Mouse (Mus musculus) lung, adult 18-20 months (tissue): Measurements from ENCODE around the gene Atp5s.

Experiments used
- DNase-seq, 2 experiments: peaks; one replicate each; pipeline ENCODE4 v3.0.0; 2022; ENCODE audit warnings: mixed read lengths in 2 of 2

Gene Atp5s

GRCm38 (mm10) chr12:69781935-69782650 lies 57.3 kb downstream of the Atp5s start:
- DNase-seq: no peak

- DNase-seq: no peak
Observed at GRCm38 (mm10) chr12:69783247-69784025, 58.7 kb downstream of the Atp5s start.

- DNase-seq: no peak
Observed at GRCm38 (mm10) chr12:69785471-69785870, 60.7 kb downstream of the Atp5s start.

DNA sequence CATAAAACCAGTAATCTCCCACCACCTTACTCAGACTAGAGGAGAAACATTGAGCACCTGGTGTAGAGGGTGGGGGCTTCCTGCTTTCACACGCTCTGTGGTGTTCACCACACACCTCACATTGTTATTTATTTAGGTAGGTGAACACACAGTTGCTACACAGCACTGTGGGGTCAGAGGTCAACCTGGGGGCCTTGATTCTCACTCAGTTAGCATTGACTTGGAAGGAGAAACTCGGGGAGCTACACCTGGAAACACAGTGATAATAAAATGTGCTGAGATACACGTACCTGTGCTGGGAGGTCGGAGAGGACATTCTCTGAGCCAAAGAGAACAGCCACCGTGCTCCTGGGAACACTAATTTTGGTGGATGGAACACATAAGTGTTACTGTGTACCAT lies 63.6 kb downstream of the Atp5s start:
- DNase-seq: no peak

GRCm38 (mm10) chr12:69789766-69790529 lies 65.2 kb downstream of the Atp5s start:
- DNase-seq: no peak

- DNase-seq: peak; percentile 53 to 64
Observed at GRCm38 (mm10) chr12:69790530-69791505, 66.1 kb downstream of the Atp5s start, which contains the start of gene Cdkl1. TSS of gene Cdkl1 (minus strand) at chr12:69791267.
